Mouse (Mus musculus): ENCODE data around the gene Wbp1l.
A peak's percentile ranks its signal among the peaks of the same experiment; 100 is the strongest.
"Not testable (repeated sequence)": the region's sequence is repeated elsewhere in the genome, so short reads cannot be mapped to it uniquely, and the experiment has no call there.

The Wbp1l gene

GRCm38 (mm10) chr19:46598720-46599252 is at the start of gene Wbp1l:
Gene Wbp1l, plus strand, starts transcription at chr19:46599084.
- peak; percentile 96 for DNase-seq (ENCODE audit: low read depth, low spot score)

- DNase-seq (ENCODE audit: low read depth, low spot score), result no peak
Observed at GRCm38 (mm10) chr19:46550385-46550784, 48.5 kb upstream of the Wbp1l start.

- no peak for DNase-seq (ENCODE audit: low read depth, low spot score)
Observed at GRCm38 (mm10) chr19:46552496-46552895, 46.4 kb upstream of the Wbp1l start.

- DNase-seq (ENCODE audit: low read depth, low spot score), result peak; percentile 48
Observed at GRCm38 (mm10) chr19:46553541-46553955, 45.3 kb upstream of the Wbp1l start.

- DNase-seq (ENCODE audit: low read depth, low spot score), result no peak
Observed at GRCm38 (mm10) chr19:46558009-46558408, 40.9 kb upstream of the Wbp1l start.

GRCm38 (mm10) chr19:46558631-46559030 is 40.3 kb upstream of the Wbp1l start:
- no peak for DNase-seq (ENCODE audit: low read depth, low spot score)

GRCm38 (mm10) chr19:46562132-46562531 is 36.8 kb upstream of the Wbp1l start:
- DNase-seq (ENCODE audit: low read depth, low spot score), result peak; percentile 81

- DNase-seq (ENCODE audit: low read depth, low spot score), result peak; percentile 90
Observed at GRCm38 (mm10) chr19:46562581-46563515, 36.0 kb upstream of the Wbp1l start.

GRCm38 (mm10) chr19:46563603-46564002 is 35.3 kb upstream of the Wbp1l start:
- DNase-seq (ENCODE audit: low read depth, low spot score), result peak; percentile 83

- DNase-seq (ENCODE audit: low read depth, low spot score), result no peak
Observed at GRCm38 (mm10) chr19:46564043-46564462, 34.8 kb upstream of the Wbp1l start.

- not testable (repeated sequence) for DNase-seq (ENCODE audit: low read depth, low spot score)
Observed at GRCm38 (mm10) chr19:46571211-46571877, 27.5 kb upstream of the Wbp1l start.

- no peak for DNase-seq (ENCODE audit: low read depth, low spot score)
Observed at GRCm38 (mm10) chr19:46571878-46572244, 27.0 kb upstream of the Wbp1l start.

- no peak for DNase-seq (ENCODE audit: low read depth, low spot score)
Observed at GRCm38 (mm10) chr19:46572548-46572947, 26.3 kb upstream of the Wbp1l start.

GRCm38 (mm10) chr19:46572951-46573937 is 25.6 kb upstream of the Wbp1l start, which contains the start of the genes Arl3 and Sfxn2:
Gene Arl3, minus strand, starts transcription at chr19:46573198.
Gene Sfxn2, plus strand, starts transcription at chr19:46573365.
- peak; percentile 98 for DNase-seq (ENCODE audit: low read depth, low spot score)

GRCm38 (mm10) chr19:46573990-46574389 is 24.9 kb upstream of the Wbp1l start:
- DNase-seq (ENCODE audit: low read depth, low spot score), result no peak

- DNase-seq (ENCODE audit: low read depth, low spot score), result no peak
Observed at GRCm38 (mm10) chr19:46575196-46575595, 23.7 kb upstream of the Wbp1l start.

GRCm38 (mm10) chr19:46587823-46588508 is 10.9 kb upstream of the Wbp1l start:
- peak; percentile 80 for DNase-seq (ENCODE audit: low read depth, low spot score)

GRCm38 (mm10) chr19:46591575-46591974 is 7.3 kb upstream of the Wbp1l start:
- no peak for DNase-seq (ENCODE audit: low read depth, low spot score)

- DNase-seq (ENCODE audit: low read depth, low spot score), result no peak
Observed at GRCm38 (mm10) chr19:46592751-46593439, 6.0 kb upstream of the Wbp1l start.

- DNase-seq (ENCODE audit: low read depth, low spot score), result no peak
Observed at GRCm38 (mm10) chr19:46598187-46598586, 697 bp upstream of the Wbp1l start.
